Mouse (Mus musculus) liver, embryonic 16.5 days (tissue): Measurements from ENCODE around the gene Car9. TPM values are rescaled to one million over a fixed set of nuclear protein-coding genes. Genes with fewer than 3 reads are reported as not detected.

Experiments
- ATAC-seq: fragments of 200-750 bp; cut with Nextera tagmentation; 2 replicates; pipeline ENCODE4 v1.8.0; 2017; ENCODE audit warnings: low read depth, mild to moderate bottlenecking, moderate number of reproducible peaks, moderate library complexity
- H3K27ac ChIP-seq: fragments of 300-500 bp; sonication (generic); 2 replicates; pipeline ENCODE4 v1.5.1; 2014; ENCODE audit warnings: mild to moderate bottlenecking, low read length
- H3K27me3 ChIP-seq: fragments of 300-500 bp; sonication (generic); 2 replicates; pipeline ENCODE4 v1.6.1; 2014; ENCODE audit warnings: low read depth, low read length, mixed read lengths; ENCODE audit not compliant: control insufficient read depth, insufficient read depth
- H3K36me3 ChIP-seq: fragments of 300-500 bp; sonication (generic); 2 replicates; pipeline ENCODE4 v1.6.1; 2014; ENCODE audit warnings: mild to moderate bottlenecking; ENCODE audit not compliant: control insufficient read depth, insufficient read depth
- H3K4me1 ChIP-seq: fragments of 300-500 bp; sonication (generic); 2 replicates; pipeline ENCODE4 v1.6.1; 2014; ENCODE audit warnings: low read depth, low read length, mixed read lengths; ENCODE audit not compliant: control insufficient read depth
- H3K4me2 ChIP-seq: fragments of 300-500 bp; sonication (generic); 2 replicates; pipeline ENCODE4 v1.6.1; 2014; ENCODE audit warnings: low read depth, low read length, mixed read lengths
- H3K4me3 ChIP-seq: fragments of 300-500 bp; sonication (generic); 2 replicates; pipeline ENCODE4 v1.5.1; 2014; ENCODE audit warnings: low read depth, mild to moderate bottlenecking, low read length
- H3K9ac ChIP-seq: fragments of 300-500 bp; sonication (generic); 2 replicates; pipeline ENCODE4 v1.6.1; 2014; ENCODE audit warnings: low read depth, low read length
- H3K9me3 ChIP-seq: fragments of 300-500 bp; sonication (generic); replicated peaks from 2 replicates; pipeline ENCODE4 v1.6.1; 2016; ENCODE audit warnings: low read length; ENCODE audit not compliant: control insufficient read depth
- WGBS: fragments of 180-500 bp; shearing (Covaris S2); extraction: QIAGEN DNeasy Blood & Tissue Kit; methylation state at CpG from one replicate; pipeline ENCODE4 v1.1.7; 2014; ENCODE audit not compliant: insufficient replicate concordance; 5-methylcytosine and 5-hydroxymethylcytosine counted together
- polyA plus RNA-seq: library from polyadenylated mRNA; unstranded; fragments of >200 nt; fragmentation: Nextera tagmentation; extraction: Ambion mirVana; gene quantifications from 2 replicates; pipeline ENCODE4 v1.2.1, GENCODE M21; 2015

Gene Car9
- polyA plus RNA-seq = 1.3 and 1.7 TPM in 2 replicates

GRCm38 (mm10) chr4:43506536-43507185 is at the start of gene Car9:
TSS of gene Car9 (plus strand) at chr4:43506966.
- no peak within 1 kb of the TSS for H3K27ac ChIP-seq
- H3K27me3 ChIP-seq = peaks cover 3% of the 10 kb centered on the region; the same call in 1 of the 2 replicates
- peak within 1 kb of the TSS; percentile 59 for H3K4me3 ChIP-seq
- no peak within 1 kb of the TSS for H3K9ac ChIP-seq
- H3K4me2 ChIP-seq = peak within 1 kb of the TSS; percentile 72
- ATAC-seq = no peak
- no peaks in the 10 kb centered on the region for H3K9me3 ChIP-seq
- peaks cover 10% of the 10 kb centered on the region for H3K4me1 ChIP-seq
- WGBS = 62% methylated on average over 9 of the region's 9 CpGs
- H3K36me3 ChIP-seq = no peaks in the 10 kb centered on the region

GRCm38 (mm10) chr4:43457124-43457523 is 49.6 kb upstream of the Car9 start:
- Histone ChIP-seq H3K27ac (no peak overlapping the region), H3K4me1 (no peaks in the 10 kb centered on the region), H3K9me3 (no peaks in the 10 kb centered on the region), H3K9ac (no peak overlapping the region), H3K4me3 (no peak overlapping the region), H3K36me3 (no peaks in the 10 kb centered on the region), H3K4me2 (no peak overlapping the region), H3K27me3 (peaks cover 28% of the 10 kb centered on the region)
- no peak for ATAC-seq
- 20% methylated on average over 8 of the region's 8 CpGs for WGBS

- Histone ChIP-seq H3K4me1 (no peaks in the 10 kb centered on the region), H3K27me3 (no peaks in the 10 kb centered on the region), H3K36me3 (no peaks in the 10 kb centered on the region), H3K9me3 (no peaks in the 10 kb centered on the region), H3K27ac (no peak overlapping the region), H3K4me3 (no peak overlapping the region), H3K4me2 (no peak overlapping the region), H3K9ac (no peak overlapping the region)
- WGBS = 49% methylated on average over 5 of the region's 5 CpGs
- ATAC-seq = no peak
Observed at GRCm38 (mm10) chr4:43463102-43463501, 43.7 kb upstream of the Car9 start.

GRCm38 (mm10) chr4:43465935-43466334 is 40.8 kb upstream of the Car9 start:
- H3K4me1 ChIP-seq = no peaks in the 10 kb centered on the region
- no peaks in the 10 kb centered on the region for H3K27me3 ChIP-seq
- no peak for ATAC-seq
- H3K9me3 ChIP-seq = no peaks in the 10 kb centered on the region
- H3K36me3 ChIP-seq = no peaks in the 10 kb centered on the region
- WGBS = 43% methylated on average over 6 of the region's 6 CpGs
- no peak overlapping the region for H3K27ac ChIP-seq
- H3K4me3 ChIP-seq = no peak overlapping the region
- H3K4me2 ChIP-seq = no peak overlapping the region
- H3K9ac ChIP-seq = no peak overlapping the region

DNA sequence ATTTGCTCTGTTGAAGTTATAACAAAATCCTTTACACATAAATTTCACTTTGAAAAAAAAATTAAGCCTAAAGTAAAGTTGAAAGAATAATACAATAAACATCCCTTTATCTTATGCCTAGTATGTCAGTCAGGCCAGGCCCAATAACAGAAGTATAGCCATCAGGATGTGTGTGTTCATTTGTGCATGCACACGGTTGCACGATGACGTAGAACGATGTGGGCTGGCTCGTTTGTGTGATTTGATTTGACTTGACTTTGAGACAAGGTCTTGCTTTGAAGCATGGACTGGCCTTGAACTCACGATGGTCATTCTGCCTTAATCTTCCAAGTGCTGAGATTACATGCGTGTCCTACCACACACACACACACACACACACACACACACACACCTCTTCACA is 39.9 kb upstream of the Car9 start:
- Histone ChIP-seq H3K36me3 (no peaks in the 10 kb centered on the region), H3K4me3 (no peak overlapping the region), H3K9me3 (no peaks in the 10 kb centered on the region), H3K4me2 (no peak overlapping the region), H3K9ac (no peak overlapping the region), H3K4me1 (no peaks in the 10 kb centered on the region), H3K27me3 (no peaks in the 10 kb centered on the region), H3K27ac (no peak overlapping the region)
- WGBS = 74% methylated on average over 7 of the region's 7 CpGs
- ATAC-seq = no peak

DNA sequence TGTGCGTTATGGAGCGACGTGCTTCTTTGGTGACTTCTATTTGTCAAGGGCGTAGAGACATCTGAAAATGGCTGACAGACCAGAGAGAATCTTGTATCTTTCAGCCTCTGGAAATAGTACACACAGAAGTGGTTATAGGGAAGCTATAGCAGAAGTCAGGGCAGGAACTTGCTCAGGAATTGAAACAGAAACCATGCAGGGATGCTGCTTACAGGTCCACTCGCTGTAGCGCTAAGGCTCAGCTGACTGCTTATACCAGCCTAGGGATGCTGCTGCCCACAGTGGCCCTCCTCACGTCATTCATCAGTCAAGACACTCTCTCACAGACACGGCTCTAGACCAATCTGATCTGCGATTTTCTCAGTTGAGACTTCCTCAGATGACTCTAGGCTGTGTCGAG is 36.5 kb upstream of the Car9 start:
- Histone ChIP-seq H3K27me3 (no peaks in the 10 kb centered on the region), H3K27ac (no peak overlapping the region), H3K4me1 (no peaks in the 10 kb centered on the region), H3K9ac (no peak overlapping the region), H3K4me2 (no peak overlapping the region), H3K4me3 (no peak overlapping the region), H3K9me3 (no peaks in the 10 kb centered on the region), H3K36me3 (no peaks in the 10 kb centered on the region)
- 76% methylated on average over 10 of the region's 10 CpGs for WGBS
- no peak for ATAC-seq

DNA sequence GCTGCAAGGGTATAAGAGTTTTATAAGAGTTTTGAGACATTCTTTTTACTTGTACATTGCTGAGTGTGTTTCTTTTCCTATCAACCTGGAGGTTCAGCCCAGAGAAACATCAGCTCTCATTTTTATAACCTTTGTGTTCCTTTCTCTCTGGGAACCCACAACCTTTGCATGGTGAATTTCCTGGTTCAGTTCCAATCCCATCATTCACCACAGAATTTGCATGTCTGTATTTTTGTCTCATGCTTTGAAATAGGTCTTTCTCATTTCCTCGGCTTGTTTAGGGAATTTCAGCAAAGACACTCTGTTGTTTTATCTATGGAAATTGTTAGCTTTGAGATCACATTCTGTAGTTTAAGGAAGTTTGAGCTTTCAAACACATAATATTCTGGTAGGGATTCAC is 33.1 kb upstream of the Car9 start:
- ATAC-seq = no peak
- H3K4me3 ChIP-seq = no peak overlapping the region
- WGBS = 48% methylated on average over 1 of the region's 1 CpGs
- no peaks in the 10 kb centered on the region for H3K27me3 ChIP-seq
- no peak overlapping the region for H3K4me2 ChIP-seq
- no peaks in the 10 kb centered on the region for H3K9me3 ChIP-seq
- no peak overlapping the region for H3K27ac ChIP-seq
- no peaks in the 10 kb centered on the region for H3K36me3 ChIP-seq
- H3K9ac ChIP-seq = no peak overlapping the region
- peaks cover 3% of the 10 kb centered on the region; the same call in 1 of the 2 replicates for H3K4me1 ChIP-seq

GRCm38 (mm10) chr4:43476604-43477003 is 30.2 kb upstream of the Car9 start:
- Histone ChIP-seq H3K9ac (no peak overlapping the region), H3K27ac (no peak overlapping the region), H3K4me2 (no peak overlapping the region), H3K4me3 (no peak overlapping the region), H3K9me3 (no peaks in the 10 kb centered on the region), H3K27me3 (no peaks in the 10 kb centered on the region), H3K4me1 (peaks cover 4% of the 10 kb centered on the region; the same call in 1 of the 2 replicates), H3K36me3 (no peaks in the 10 kb centered on the region)
- 61% methylated on average over 6 of the region's 6 CpGs for WGBS
- no peak for ATAC-seq

DNA sequence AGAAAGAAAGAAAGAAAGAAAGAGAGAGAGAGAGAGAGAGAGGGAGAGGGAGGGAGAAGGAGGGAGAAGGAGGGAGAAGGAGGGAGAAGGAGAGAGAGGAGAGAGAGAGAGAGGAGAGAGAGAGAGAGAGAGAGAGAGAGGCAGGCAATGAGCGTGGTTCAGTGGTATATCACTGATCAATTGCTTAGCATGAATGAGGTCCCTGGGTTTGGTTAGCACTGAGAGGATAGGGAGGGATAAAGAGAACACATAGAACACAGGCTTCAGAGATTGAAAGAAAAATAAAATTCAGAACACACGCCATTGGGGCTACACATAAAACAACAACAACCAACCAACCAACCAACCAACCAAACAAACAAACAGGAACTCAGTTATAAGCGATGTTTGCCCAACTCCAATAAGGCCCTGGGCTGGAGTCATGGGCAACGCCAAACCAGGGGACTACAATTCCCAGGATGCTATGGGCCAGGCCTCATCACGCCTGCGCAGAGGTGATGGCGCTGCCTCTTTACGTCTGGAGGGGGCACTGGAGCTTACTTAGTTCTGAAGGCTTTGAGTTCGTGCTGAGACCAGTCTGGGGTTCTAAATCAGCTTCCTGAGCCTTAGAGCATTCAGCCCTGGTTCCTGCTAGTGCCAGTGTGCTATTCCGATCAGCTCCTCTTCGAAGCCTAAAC is 28.8 kb upstream of the Car9 start:
- H3K36me3 ChIP-seq = no peaks in the 10 kb centered on the region
- H3K27ac ChIP-seq = no peak overlapping the region
- no peaks in the 10 kb centered on the region for H3K27me3 ChIP-seq
- no peaks in the 10 kb centered on the region for H3K9me3 ChIP-seq
- peak; percentile 93 for ATAC-seq
- WGBS = 12% methylated on average over 11 of the region's 11 CpGs
- H3K9ac ChIP-seq = peak overlapping the region; percentile 59
- H3K4me1 ChIP-seq = peaks cover 4% of the 10 kb centered on the region; the same call in 1 of the 2 replicates
- peak overlapping the region; percentile 54 for H3K4me3 ChIP-seq
- peak overlapping the region; percentile 62 for H3K4me2 ChIP-seq
